Mouse (Mus musculus) spleen, postnatal 10 days (tissue): ENCODE data around the gene Klk10.
A peak's percentile ranks its signal among the peaks of the same experiment; 100 is the strongest.

Source experiments
- DNase-seq, 2 experiments: peaks; one replicate each; pipeline ENCODE4 v3.0.0; 2021 to 2022; ENCODE audit warnings: low spot score in 2 of 2

The Klk10 gene

DNA sequence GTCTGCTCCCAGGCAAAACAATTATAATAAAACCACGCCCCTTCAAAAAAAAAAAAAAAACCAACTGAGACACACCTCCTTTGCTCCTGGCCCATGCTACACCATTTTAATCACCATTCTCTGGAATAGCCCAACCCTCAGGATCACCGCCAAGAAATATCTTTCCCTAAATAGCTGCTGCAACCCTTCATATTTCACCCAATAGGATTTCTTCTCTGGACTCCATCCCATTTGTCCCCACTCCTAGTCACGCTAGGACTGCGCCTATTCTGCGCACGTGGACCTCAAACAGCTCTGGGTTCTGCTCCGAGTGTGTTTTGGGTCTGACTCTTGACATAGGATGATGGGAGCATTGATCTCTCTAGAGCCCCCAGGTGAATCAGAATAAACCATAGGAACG lies 15.5 kb downstream of the Klk10 start:
- no peak for DNase-seq

DNA sequence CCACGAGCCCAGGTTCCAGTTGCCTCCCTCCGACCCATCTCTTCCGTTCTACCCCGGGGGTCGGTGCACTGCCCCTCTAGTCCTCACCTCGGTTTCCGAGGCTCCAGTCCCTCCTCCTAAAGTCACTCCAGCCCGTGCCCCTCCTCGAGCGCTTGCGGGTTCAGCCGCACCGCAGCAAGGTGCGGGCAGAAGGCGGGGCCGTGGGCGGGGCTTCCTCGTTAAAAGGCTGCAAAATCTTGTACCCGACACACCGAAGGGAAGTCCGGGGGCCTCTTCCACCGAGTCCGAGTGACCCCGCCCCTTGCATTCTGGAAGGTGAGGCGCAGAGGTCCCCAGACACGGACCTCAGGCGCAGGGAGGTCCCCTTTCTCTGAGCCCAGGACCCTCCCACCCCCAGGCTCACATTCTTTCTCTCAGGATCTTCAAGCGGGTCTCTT lies 16.5 kb downstream of the Klk10 start, which contains the start of gene Klk8:
Klk8 (plus strand) TSS at position 245 of the 437 bp plus-strand sequence.
- peak in 1 of 2 experiments; percentile 55 for DNase-seq

DNA sequence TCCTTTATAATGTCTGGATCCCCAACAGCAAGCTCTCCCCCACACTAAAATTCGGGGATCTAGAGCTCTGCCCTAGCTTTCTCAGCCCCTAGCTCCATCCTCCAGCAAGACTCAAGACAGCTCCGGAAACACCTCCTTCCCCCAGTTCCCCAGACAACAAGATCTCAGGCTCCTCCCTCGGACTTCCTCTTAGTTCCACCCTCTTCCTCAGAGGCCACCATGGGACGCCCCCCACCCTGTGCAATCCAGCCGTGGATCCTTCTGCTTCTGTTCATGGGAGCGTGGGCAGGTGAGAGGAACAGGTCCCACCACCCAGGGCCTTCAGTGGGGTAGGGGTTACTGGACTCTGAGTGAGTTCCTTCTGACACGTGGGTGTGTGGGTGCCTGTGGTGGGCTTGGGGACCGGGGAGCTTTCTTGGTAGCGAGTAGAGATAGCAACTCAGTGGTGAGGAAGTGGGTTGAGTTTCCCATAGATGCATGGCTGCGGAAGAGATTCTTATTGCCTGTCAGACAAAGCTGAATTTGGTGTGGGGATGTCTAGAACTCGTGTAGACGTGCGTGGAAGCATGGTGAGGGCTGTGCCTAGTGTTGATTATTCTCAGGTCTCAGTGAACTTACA lies 17.1 kb downstream of the Klk10 start:
- DNase-seq: no peak

DNA sequence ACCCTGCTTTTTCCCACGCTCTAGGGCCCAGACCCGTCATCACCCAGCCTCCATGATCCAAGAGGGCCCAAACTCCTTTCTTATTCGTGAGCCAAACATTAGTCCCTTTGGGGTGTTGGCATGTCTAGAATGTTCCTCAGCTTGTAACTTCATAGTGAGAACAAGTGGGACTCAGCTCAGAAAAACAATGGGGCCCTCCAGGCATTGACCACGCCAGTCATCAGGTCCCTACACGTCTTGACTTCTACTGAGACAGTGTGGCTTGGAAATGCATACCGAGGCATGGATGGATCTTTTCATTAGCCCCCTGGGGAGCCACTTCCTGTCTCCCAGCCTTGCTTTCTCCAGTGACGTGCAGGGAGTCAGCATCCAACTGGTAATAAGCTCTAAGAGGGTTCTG lies 19.0 kb downstream of the Klk10 start:
- DNase-seq: no peak

DNA sequence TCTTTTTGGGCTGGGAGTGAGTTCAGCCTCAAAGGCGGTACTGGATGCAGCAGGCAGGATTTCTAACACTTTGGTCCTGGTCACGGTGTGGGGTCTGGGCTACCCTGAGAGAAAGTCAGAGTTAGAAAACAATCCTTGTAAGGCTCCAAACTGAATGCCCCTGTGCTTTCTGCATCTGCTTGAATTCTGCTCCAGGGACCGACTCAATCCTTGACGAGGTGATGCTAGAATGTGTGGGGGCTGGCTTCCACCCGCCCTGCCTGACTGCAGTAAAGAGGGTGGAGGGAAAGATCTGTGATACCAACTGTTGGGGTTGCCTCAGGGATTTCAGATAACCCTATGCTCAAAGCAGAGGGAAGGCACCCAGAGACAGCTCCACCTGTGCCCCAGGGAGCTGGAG lies 30.2 kb downstream of the Klk10 start, which contains the start of gene Klk7:
Klk7 (plus strand) TSS at position 301 of the 400 bp plus-strand sequence.
- no peak for DNase-seq

DNA sequence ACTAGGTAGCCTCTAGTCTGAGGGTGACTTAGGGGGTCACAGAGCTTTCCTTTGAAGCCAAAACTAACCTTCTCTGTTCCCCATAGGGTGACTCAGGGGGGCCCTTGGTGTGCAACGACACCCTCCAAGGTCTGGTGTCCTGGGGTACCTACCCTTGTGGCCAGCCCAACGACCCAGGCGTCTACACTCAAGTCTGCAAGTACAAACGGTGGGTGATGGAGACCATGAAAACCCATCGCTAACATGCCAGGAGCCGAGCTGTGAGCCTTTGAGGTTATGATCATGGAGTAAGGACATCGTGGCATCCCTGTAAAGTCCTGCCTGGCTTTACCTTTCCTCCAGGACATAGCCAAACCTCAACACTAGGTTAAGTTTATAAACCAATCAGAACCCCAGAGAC lies 34.4 kb downstream of the Klk10 start:
- no peak for DNase-seq

DNA sequence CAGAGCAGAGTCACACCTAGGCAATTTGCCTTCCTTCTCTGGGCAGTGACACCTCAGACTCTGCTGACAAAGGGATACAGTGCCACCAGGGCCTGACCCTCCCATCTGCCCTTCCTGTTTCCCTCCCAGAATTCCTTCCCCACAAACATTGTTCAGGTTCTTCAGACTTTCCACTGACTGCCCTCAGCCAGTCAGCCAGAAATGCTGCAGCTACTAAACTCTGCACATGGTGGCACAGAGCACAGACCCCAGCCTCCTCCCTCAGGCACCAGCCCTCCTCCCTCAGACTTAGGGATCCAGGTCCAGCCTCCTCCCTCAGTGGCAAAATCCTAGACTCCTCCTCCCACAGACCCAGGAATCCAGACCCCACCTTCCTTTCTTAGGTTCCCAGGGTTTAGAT lies 35.9 kb downstream of the Klk10 start:
- no peak for DNase-seq

DNA sequence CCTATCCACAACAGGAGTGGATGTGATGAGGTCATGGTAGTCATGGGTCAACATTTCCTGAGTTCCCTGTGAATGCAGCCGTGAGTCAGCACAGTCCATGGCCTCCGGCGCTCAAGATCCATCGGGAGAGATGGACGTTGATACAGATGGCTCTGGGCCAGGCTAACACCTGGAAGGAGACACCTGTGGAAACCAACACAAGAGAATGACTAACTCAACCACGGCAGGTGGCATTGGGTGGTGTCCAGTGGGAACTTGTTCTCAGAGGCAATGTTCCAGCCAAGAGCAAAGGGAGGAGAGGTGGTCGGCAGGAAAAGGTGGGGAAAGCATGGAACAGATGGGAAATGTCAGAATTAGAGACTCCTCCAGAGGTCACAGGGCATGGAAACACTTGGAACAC lies 40.7 kb downstream of the Klk10 start:
- no peak for DNase-seq

DNA sequence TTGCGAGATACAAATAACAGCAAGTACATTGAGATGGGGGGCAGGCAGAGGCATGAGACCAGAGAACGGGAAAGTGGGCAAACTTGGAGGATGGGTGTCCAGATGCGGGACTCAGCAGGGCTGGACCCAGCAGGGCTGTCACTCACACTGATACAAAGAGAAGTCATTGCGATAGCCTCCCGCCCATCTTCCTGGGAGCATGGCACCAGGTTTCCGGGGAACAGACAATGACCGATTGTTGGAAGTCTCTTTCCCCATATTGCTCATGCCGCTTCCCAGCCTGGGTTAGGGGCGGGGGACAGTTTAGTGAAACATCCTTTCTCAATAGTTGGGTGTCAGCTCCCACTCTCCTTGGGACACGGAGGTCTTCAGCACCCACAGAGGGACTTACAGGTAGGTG lies 43.4 kb downstream of the Klk10 start, which contains the start of gene Klk6:
Klk6 (plus strand) TSS at position 301 of the 400 bp plus-strand sequence.
- no peak for DNase-seq

DNA sequence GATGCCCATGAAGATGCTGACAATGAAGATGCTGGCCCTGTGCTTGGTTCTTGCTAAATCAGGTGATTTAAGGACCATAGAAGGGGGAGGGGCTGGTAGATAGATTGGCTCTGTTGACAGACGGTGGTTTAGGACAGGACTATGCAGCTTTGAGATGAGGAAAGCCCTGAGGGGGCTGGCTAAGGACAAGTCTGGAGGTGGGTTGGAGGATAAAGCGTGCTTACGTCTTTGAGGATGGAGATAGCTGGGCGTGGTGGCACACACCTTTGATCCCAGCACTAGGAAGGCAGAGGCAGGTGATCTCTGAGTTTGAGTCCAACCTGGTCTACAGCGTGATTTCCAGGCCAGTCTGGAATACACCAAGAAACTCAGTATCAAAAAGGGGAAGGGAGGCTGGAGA lies 45.2 kb downstream of the Klk10 start:
- no peak for DNase-seq

DNA sequence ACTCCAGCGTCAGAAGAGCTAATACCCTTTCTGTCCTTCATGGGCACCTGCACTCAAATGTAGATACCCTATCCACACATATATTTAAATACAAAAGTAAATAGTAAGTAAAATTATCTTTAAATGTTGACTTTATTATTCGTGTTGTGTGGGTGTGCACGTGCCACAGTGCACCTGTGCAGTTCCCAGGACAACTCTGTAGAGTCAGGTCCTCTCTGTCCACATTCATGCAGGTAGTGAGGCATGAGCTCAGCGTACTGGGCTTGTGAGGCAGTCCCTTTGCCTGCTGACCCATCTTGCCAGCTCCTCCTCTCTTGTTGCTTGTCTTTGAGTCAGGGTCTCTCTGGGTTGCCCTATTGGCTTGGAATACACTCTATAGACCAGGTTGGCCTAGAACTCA lies 46.9 kb downstream of the Klk10 start:
- no peak for DNase-seq

DNA sequence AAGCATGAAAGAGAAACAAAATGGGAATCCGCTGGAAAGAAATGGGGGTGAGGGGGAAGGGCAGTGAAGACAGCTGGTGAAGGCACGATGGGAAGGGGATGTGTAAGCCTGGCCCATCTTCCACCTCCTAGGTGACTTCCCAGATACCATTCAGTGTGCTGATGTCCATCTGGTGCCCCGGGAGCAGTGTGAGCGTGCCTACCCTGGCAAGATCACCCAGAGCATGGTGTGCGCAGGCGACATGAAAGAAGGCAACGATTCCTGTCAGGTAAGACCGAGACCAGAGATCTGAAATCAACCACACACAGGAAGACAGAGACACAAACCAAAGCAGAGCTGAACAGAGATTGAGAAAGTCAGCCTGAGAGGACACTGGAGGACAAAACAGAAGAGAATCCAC lies 48.2 kb downstream of the Klk10 start:
- DNase-seq: no peak
